Mouse (Mus musculus) midbrain, postnatal 0 days (tissue): ENCODE data around the gene Cdk5r1. TPM values are rescaled to one million over a fixed set of nuclear protein-coding genes. Genes with fewer than 3 reads are reported as not detected.

ENCODE experiments used
- ATAC-seq: fragments of 200-750 bp; cut with Nextera tagmentation; 2 replicates; pipeline ENCODE4 v1.8.0; 2017; ENCODE audit warnings: moderate number of reproducible peaks, mild to moderate bottlenecking, moderate TSS enrichment, moderate library complexity; ENCODE audit not compliant: low FRiP score
- DNase-seq: peaks from one replicate; pipeline ENCODE4 v3.0.0-alpha.2; 2015; ENCODE audit warnings: low spot score
- H3K27ac ChIP-seq: fragments of 300-500 bp; sonication (generic); 2 replicates; pipeline ENCODE4 v1.5.1; 2014; ENCODE audit warnings: low read depth, mild to moderate bottlenecking, low read length, mixed read lengths
- H3K27me3 ChIP-seq: fragments of 300-500 bp; sonication (generic); 2 replicates; pipeline ENCODE4 v1.6.1; 2014; ENCODE audit warnings: low read length, control low read depth, mixed read lengths; ENCODE audit not compliant: insufficient read depth
- H3K36me3 ChIP-seq: fragments of 300-500 bp; sonication (generic); 2 replicates; pipeline ENCODE4 v1.6.1; 2014; ENCODE audit warnings: low read length, control low read depth, mixed read lengths; ENCODE audit not compliant: insufficient read depth
- H3K4me1 ChIP-seq: fragments of 300-500 bp; sonication (generic); 2 replicates; pipeline ENCODE4 v1.6.1; 2014; ENCODE audit warnings: mild to moderate bottlenecking, control low read depth, antibody characterized with exemption, low read length, mixed read lengths; ENCODE audit not compliant: insufficient read depth
- H3K4me2 ChIP-seq: fragments of 300-500 bp; sonication (generic); 2 replicates; pipeline ENCODE4 v1.6.1; 2014; ENCODE audit warnings: low read depth, mild to moderate bottlenecking, low read length, mixed read lengths; ENCODE audit not compliant: poor library complexity, severe bottlenecking
- H3K4me3 ChIP-seq: fragments of 300-500 bp; sonication (generic); 2 replicates; pipeline ENCODE4 v1.5.1; 2014; ENCODE audit warnings: low read depth, mild to moderate bottlenecking, low read length, moderate library complexity
- H3K9ac ChIP-seq: fragments of 300-500 bp; sonication (generic); replicated peaks from 2 replicates; pipeline ENCODE4 v1.6.1; 2014; ENCODE audit warnings: mild to moderate bottlenecking, low read length, moderate library complexity, mixed read lengths; ENCODE audit not compliant: poor library complexity, severe bottlenecking
- H3K9me3 ChIP-seq: fragments of 300-500 bp; sonication (generic); 2 replicates; pipeline ENCODE4 v1.6.1; 2016; ENCODE audit warnings: low read length, control low read depth
- CTCF ChIP-seq: IDR thresholded peaks from 2 replicates; pipeline ENCODE4 v1.5.1; 2016; ENCODE audit warnings: antibody characterized with exemption, mild to moderate bottlenecking
- WGBS: fragments of 180-500 bp; shearing (Covaris S2); extraction: QIAGEN DNeasy Blood & Tissue Kit; methylation state at CpG from one replicate; pipeline ENCODE4 v1.1.7; 2014; 5-methylcytosine and 5-hydroxymethylcytosine counted together
- polyA plus RNA-seq: library from polyadenylated mRNA; unstranded; fragments of >200 nt; fragmentation: Nextera tagmentation; extraction: Ambion mirVana; gene quantifications from 2 replicates; pipeline ENCODE4 v1.2.1, GENCODE M21; 2015
- total RNA-seq: library from RNA; depleted of rRNA; stranded (reverse); fragments of >200 nt; gene quantifications from 2 replicates; pipeline ENCODE4 v1.2.3, GENCODE M21; 2014

Cdk5r1 gene
- total and polyA plus RNA-seq, 2 experiments from 2014 or later, result 85.2 to 420 TPM

- Histone ChIP-seq H3K9ac (no peak overlapping the region), H3K4me3 (no peak overlapping the region), H3K4me2 (no peak overlapping the region), H3K27me3 (no peaks in the 10 kb centered on the region), H3K9me3 (no peaks in the 10 kb centered on the region), H3K36me3 (peaks cover 19% of the 10 kb centered on the region), H3K27ac (no peak overlapping the region; the same call in 1 of the 2 replicates), H3K4me1 (no peaks in the 10 kb centered on the region)
- 27% methylated on average over 2 of the region's 2 CpGs for whole genome bisulfite sequencing
- TF ChIP-seq CTCF, result peak; percentile 78
- ATAC-seq, result no peak
- peak; percentile 73 for DNase-seq
Observed at GRCm38 (mm10) chr11:80474175-80474691, 2.6 kb upstream of the Cdk5r1 start.

DNA sequence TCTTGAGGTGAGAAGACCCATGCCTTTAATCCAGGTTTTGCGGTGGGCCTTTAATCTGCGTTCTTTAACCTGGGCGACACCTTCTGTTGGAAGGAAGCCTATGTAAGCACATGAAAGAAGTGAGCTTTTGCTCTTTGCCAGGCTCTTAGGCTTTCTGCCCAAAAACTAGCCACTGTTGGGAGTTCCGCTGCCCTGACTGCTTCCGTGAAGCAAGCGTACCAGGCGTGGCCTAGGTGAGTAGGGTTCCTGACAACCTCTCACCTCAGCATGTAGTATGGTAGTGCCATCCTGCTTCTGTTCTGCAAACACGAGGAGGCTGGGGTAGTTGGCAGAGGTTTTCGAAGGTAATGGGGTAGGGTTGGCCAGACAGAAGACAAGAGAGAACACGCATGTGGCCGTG, 2.0 kb upstream of the Cdk5r1 start:
- Histone ChIP-seq H3K4me3 (no peak overlapping the region), H3K4me1 (no peaks in the 10 kb centered on the region), H3K27me3 (no peaks in the 10 kb centered on the region), H3K36me3 (peaks cover 15% of the 10 kb centered on the region), H3K9ac (no peak overlapping the region), H3K9me3 (no peaks in the 10 kb centered on the region), H3K4me2 (no peak overlapping the region), H3K27ac (no peak overlapping the region)
- WGBS, result 97% methylated on average over 11 of the region's 11 CpGs
- ATAC-seq (no peak), DNase-seq (no peak)
- TF ChIP-seq CTCF, result no peak

GRCm38 (mm10) chr11:80475544-80475943, 1.3 kb upstream of the Cdk5r1 start:
- WGBS, result 83% methylated on average over 9 of the region's 9 CpGs
- no peak overlapping the region for H3K4me3 ChIP-seq
- peak overlapping the region; percentile 98; the same call in 1 of the 2 replicates for H3K27ac ChIP-seq
- H3K9ac ChIP-seq, result peak overlapping the region; percentile 93; the same call in 1 of the 2 replicates
- no peaks in the 10 kb centered on the region for H3K9me3 ChIP-seq
- H3K36me3 ChIP-seq, result peaks cover 9% of the 10 kb centered on the region
- H3K27me3 ChIP-seq, result no peaks in the 10 kb centered on the region
- TF ChIP-seq CTCF, result no peak
- H3K4me1 ChIP-seq, result no peaks in the 10 kb centered on the region
- H3K4me2 ChIP-seq, result no peak overlapping the region
- no peak for ATAC-seq
- no peak for DNase-seq

DNA sequence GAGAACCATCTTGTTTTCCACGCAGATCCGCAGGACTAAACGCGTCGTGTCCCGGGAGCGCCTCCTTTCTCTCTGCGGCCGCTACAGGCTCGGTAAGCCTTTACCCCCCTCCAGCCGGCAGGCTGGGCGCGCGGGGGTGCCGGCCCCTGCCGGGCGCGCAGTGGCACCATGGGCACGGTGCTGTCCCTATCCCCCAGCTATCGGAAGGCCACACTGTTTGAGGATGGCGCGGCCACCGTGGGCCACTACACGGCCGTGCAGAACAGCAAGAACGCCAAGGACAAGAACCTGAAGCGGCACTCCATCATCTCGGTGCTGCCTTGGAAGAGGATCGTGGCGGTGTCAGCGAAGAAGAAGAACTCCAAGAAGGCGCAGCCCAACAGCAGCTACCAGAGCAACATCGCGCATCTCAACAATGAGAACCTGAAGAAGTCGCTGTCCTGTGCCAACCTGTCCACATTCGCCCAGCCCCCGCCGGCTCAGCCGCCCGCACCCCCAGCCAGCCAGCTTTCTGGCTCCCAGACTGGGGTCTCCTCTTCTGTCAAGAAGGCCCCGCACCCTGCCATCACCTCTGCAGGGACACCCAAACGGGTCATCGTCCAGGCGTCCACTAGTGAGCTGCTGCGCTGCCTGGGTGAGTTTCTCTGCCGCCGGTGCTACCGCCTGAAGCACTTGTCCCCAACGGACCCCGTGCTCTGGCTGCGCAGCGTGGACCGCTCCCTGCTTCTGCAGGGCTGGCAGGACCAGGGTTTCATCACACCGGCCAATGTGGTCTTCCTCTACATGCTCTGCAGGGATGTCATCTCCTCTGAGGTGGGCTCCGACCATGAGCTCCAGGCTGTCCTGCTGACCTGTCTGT, 747 bp downstream of the Cdk5r1 start:
- H3K9me3 ChIP-seq, result no peaks in the 10 kb centered on the region
- peak overlapping the region; percentile 91 for H3K4me2 ChIP-seq
- peak overlapping the region; percentile 93 for H3K9ac ChIP-seq
- peak overlapping the region; percentile 89 for H3K4me3 ChIP-seq
- H3K4me1 ChIP-seq, result peaks cover 8% of the 10 kb centered on the region; the same call in 1 of the 2 replicates
- ATAC-seq (peak; percentile 27), DNase-seq (peak; percentile 42)
- peak overlapping the region; percentile 98 for H3K27ac ChIP-seq
- H3K36me3 ChIP-seq, result peaks cover 9% of the 10 kb centered on the region
- H3K27me3 ChIP-seq, result no peaks in the 10 kb centered on the region
- WGBS, result 4% methylated on average over 51 of the region's 55 CpGs
- no peak for TF ChIP-seq CTCF

DNA sequence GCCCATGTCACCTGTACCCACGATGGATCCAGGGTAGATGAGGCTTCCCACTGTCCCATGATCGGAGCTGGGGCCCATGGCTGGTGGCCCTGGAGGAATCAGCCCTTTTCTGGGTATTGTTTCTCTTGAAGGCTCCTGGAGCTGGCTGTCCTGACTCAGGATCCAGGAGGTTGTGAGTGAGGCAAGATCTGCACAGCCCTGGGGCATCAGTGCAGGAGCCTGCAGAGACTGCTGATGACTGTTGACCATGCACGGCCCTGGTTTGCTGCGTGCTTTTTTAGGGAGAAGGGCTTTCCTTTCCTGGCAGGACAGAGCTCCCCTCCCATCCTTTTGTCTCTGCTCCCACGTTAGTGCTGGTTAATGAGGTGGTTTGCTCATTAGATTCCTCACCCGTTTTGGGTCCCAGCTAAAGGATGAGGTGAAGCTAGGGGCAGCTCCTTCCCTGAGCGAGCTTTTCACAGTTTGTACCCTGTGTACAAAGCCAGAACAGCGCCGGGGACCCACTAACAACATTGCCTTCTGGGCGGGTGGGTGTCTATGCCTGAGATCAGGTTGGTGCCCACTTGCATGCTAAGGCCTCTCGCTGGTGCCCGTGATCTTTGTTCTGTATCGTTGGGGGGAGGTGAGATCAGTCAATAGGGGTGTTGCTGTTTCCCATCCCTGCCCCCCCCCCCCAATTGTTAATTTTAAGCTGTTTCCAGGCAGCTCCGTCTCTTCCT, 2.0 kb downstream of the Cdk5r1 start:
- peaks cover 3% of the 10 kb centered on the region; the same call in 1 of the 2 replicates for H3K36me3 ChIP-seq
- ATAC-seq (no peak), DNase-seq (no peak)
- peaks cover 20% of the 10 kb centered on the region; the same call in 1 of the 2 replicates for H3K4me1 ChIP-seq
- peak overlapping the region; percentile 91 for H3K4me2 ChIP-seq
- no peak for TF ChIP-seq CTCF
- no peaks in the 10 kb centered on the region for H3K27me3 ChIP-seq
- H3K9me3 ChIP-seq, result no peaks in the 10 kb centered on the region
- peak overlapping the region; percentile 89 for H3K4me3 ChIP-seq
- H3K27ac ChIP-seq, result peak overlapping the region; percentile 75
- peak overlapping the region; percentile 93 for H3K9ac ChIP-seq
- WGBS, result 20% methylated on average over 14 of the region's 14 CpGs
